Mouse (Mus musculus) kidney, embryonic 14.5 days (tissue): Measurements from ENCODE around the gene Rdh1. TPM values are rescaled to one million over a fixed set of nuclear protein-coding genes. Genes with fewer than 3 reads are reported as not detected.
A peak's percentile ranks its signal among the peaks of the same experiment; 100 is the strongest.
"Not testable (repeated sequence)": the region's sequence is repeated elsewhere in the genome, so short reads cannot be mapped to it uniquely, and the experiment has no call there.

Experiments
- ATAC-seq: fragments of 200-750 bp; cut with Nextera tagmentation; 2 replicates; pipeline ENCODE4 v1.8.0; 2017; ENCODE audit warnings: moderate number of reproducible peaks, mild to moderate bottlenecking, moderate TSS enrichment, moderate library complexity; ENCODE audit not compliant: low FRiP score, low TSS enrichment
- H3K27ac ChIP-seq: fragments of 300-500 bp; sonication (generic); 2 replicates; pipeline ENCODE4 v1.5.1; 2014; ENCODE audit warnings: low read depth, mild to moderate bottlenecking, low read length, moderate library complexity, mixed read lengths
- H3K27me3 ChIP-seq: fragments of 300-500 bp; sonication (generic); 2 replicates; pipeline ENCODE4 v1.6.1; 2014; ENCODE audit warnings: mild to moderate bottlenecking, low read length; ENCODE audit not compliant: control insufficient read depth, insufficient read depth
- H3K36me3 ChIP-seq: fragments of 300-500 bp; sonication (generic); 2 replicates; pipeline ENCODE4 v1.6.1; 2014; ENCODE audit warnings: low read length, mixed read lengths; ENCODE audit not compliant: control insufficient read depth, insufficient read depth
- H3K4me1 ChIP-seq: fragments of 300-500 bp; sonication (generic); 2 replicates; pipeline ENCODE4 v1.6.1; 2014; ENCODE audit warnings: low read length, mixed read lengths; ENCODE audit not compliant: control insufficient read depth, insufficient read depth
- H3K4me2 ChIP-seq: fragments of 300-500 bp; sonication (generic); replicated peaks from 2 replicates; pipeline ENCODE4 v1.6.1; 2014; ENCODE audit warnings: low read depth, mild to moderate bottlenecking, low read length
- H3K4me3 ChIP-seq: fragments of 300-500 bp; sonication (generic); 2 replicates; pipeline ENCODE4 v1.5.1; 2014; ENCODE audit warnings: mild to moderate bottlenecking, low read length
- H3K9ac ChIP-seq: fragments of 300-500 bp; sonication (generic); 2 replicates; pipeline ENCODE4 v1.6.1; 2014; ENCODE audit warnings: low read depth, mild to moderate bottlenecking, low read length, moderate library complexity
- H3K9me3 ChIP-seq: fragments of 300-500 bp; sonication (generic); 2 replicates; pipeline ENCODE4 v1.6.1; 2016; ENCODE audit warnings: low read length; ENCODE audit not compliant: control insufficient read depth
- WGBS: fragments of 180-500 bp; shearing (Covaris S2); extraction: QIAGEN DNeasy Blood & Tissue Kit; methylation state at CpG from one replicate; pipeline ENCODE4 v1.1.7; 2014; 5-methylcytosine and 5-hydroxymethylcytosine counted together
- polyA plus RNA-seq: library from polyadenylated mRNA; unstranded; fragments of >200 nt; fragmentation: Nextera tagmentation; extraction: Ambion mirVana; gene quantifications from 2 replicates; pipeline ENCODE4 v1.2.1, GENCODE M21; 2014

Rdh1 gene
- polyA plus RNA-seq, 1 experiment from 2014 or later: 0.05 TPM

DNA sequence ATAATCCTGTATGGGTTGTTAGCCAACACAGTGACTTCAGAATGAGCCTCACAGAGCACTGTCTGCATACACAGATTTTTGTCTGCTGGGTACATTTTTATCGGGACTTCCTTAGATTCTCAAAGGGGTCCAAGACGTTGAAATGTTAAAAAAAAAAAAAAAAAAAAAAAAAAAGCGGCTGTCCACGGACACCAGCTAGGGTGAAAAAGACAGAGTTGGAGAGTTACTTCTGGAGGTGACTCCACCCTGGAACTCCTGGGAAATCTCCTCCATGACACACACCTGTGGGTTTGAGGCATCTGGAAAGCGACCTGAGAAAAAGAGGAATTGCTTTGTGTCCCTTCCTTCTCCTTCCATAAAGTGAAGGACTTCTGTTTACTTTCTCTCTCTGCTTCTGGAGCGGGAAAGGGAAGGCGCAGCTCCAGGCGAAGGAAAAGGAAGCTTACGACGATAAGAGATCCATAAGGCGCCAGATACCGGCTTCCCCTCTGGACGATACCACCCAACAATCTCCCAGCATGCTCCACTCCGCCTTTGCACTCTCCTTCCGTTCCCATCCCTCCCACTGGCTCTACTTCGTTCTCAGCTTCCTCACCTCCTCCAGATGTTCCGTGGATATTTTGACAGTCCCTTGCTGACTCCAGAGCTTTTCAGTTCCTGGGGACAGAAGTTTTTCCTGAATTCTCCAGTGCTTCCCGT lies 3.6 kb upstream of the Rdh1 start:
- Histone ChIP-seq H3K27ac (0 out of 2 replicates have a peak overlapping the region, but pooled peaks have one; percentile 6), H3K4me3 (peak overlapping the region; percentile 6; the same call in 1 of the 2 replicates), H3K9ac (no peak overlapping the region)

DNA sequence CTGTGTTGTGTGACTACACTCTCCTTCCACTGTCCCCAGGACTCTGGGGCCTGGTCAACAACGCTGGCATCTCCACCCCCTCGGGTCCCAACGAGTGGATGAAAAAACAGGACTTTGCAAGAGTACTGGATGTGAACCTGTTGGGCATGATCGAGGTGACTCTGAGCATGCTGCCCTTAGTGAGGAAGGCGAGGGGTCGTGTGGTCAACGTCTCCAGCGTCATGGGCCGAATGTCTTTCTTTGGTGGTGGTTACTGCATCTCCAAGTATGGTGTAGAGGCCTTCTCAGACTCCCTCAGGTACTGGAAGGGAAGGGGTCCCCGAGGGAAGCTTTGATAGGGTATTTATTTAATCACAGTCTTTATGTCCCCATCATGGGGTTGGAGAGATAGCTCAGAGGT lies 3.4 kb downstream of the Rdh1 start:
- not testable (repeated sequence) for ATAC-seq, H3K27ac ChIP-seq

More for the DNA sequence above, 3.6 kb upstream of the Rdh1 start:
- no peaks in the 10 kb centered on the region for H3K36me3 ChIP-seq
- WGBS: 48% methylated on average over 18 of the region's 18 CpGs
- 0 out of 2 replicates have a peak, but pooled peaks cover 9% of the 10 kb centered on the region for H3K4me1 ChIP-seq
- H3K4me2 ChIP-seq: peak overlapping the region; percentile 30
- H3K27me3 ChIP-seq: no peaks in the 10 kb centered on the region
- peaks cover 3% of the 10 kb centered on the region; the same call in 1 of the 2 replicates for H3K9me3 ChIP-seq
- ATAC-seq: no peak

DNA sequence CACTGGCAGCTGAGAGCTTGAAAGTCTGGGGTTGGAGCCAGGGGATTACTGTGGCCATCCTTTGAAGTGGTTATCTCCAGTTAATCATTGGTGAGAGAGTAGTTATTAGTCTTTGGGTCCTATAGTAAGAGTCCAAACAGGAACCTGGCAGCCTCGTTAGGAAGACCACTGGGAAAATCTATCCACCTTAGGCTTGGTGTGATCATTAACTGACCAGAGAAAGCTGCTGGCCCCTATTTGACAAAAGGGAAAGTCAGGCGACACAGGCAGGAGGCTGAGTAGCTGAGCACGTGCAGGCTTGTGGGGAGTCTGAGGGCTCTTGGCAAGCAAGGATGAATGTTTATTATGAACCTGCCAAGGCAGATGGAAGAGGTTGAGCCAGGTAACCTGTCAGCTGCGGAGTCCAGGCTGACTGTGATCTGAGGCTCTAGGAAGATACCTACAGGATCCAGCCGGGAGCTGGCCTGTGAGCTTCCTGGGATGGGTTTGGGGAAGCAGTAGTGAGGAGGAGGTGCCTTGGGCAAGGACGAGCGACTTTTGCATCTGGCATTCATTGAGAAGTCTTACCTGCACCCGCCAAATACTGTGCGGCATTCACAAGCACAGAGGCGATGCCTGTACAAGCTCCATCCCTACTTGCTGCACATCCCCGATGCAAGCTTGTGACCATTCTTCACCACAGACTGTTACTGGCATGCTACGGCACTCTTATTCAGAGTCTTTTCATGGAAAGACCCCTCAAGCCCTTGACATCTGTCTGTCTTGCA lies 4.6 kb downstream of the Rdh1 start:
- H3K36me3 ChIP-seq: no peaks in the 10 kb centered on the region
- H3K4me3 ChIP-seq: no peak overlapping the region
- H3K27me3 ChIP-seq: no peaks in the 10 kb centered on the region
- peak overlapping the region; percentile 71; the same call in 1 of the 2 replicates for H3K27ac ChIP-seq
- 53% methylated on average over 12 of the region's 12 CpGs for WGBS
- no peaks in the 10 kb centered on the region for H3K9me3 ChIP-seq
- no peaks in the 10 kb centered on the region for H3K4me1 ChIP-seq
- H3K9ac ChIP-seq: no peak overlapping the region
- ATAC-seq: peak; percentile 78
- 0 out of 2 replicates have a peak overlapping the region, but pooled peaks have one; percentile 2 for H3K4me2 ChIP-seq

More for the DNA sequence above, 3.4 kb downstream of the Rdh1 start:
- H3K4me3 ChIP-seq, H3K4me2 ChIP-seq, H3K36me3 ChIP-seq, H3K27me3 ChIP-seq, H3K9me3 ChIP-seq, H3K9ac ChIP-seq, H3K4me1 ChIP-seq: not testable (repeated sequence)
- WGBS: 85% methylated on average over 10 of the region's 10 CpGs

DNA sequence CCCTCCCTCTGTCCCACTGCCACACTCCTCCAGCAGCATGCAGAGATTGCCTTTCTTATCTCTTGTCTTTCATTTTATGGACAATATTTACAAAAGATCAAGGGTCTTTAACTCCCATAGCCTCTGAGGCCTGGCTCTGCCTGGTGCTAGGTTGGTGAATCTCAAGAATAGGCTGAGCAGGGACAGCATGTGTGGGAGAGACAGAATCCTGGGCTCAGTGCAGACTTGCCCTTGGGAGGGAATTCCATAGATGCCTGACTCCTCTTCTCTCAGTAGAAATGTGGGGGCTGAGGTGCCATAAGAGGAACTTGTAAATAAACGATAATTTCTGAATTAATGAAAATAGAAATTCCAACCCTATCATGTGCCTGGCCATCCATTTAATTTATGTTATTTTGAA lies 7.0 kb downstream of the Rdh1 start:
- H3K27ac ChIP-seq: no peak overlapping the region
- H3K4me1 ChIP-seq: no peaks in the 10 kb centered on the region
- H3K4me3 ChIP-seq: no peak overlapping the region
- no peak overlapping the region for H3K4me2 ChIP-seq
- ATAC-seq: 0 out of 2 replicates have a peak, but pooled peaks have one; percentile 49
- no peak overlapping the region for H3K9ac ChIP-seq
- H3K9me3 ChIP-seq: no peaks in the 10 kb centered on the region
- 73% methylated on average over 1 of the region's 1 CpGs for WGBS
- no peaks in the 10 kb centered on the region for H3K36me3 ChIP-seq
- no peaks in the 10 kb centered on the region for H3K27me3 ChIP-seq

DNA sequence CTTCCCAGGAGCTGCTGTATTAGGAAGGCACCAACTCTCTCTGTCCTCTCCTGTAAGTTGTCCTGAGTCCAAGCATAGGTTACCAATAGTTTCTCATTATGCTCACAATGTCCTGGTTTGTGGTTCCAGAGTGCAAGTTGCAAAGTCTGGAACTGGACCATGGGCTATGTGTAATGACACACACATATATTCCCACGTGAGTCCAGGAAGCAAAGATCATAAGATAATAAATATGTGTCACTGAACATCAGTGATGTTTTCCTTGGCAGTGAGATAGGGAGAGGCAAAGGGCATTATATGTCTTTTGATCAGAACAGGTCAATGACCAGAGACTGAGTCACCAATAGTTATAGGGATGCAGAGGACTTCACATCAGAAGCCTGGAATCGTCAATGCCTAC lies 16.5 kb downstream of the Rdh1 start, which contains the start of gene Rdh9:
Gene Rdh9, plus strand, starts transcription at position 376 of the 400 bp plus-strand sequence.
- H3K9ac ChIP-seq: no peak within 1 kb of the TSS
- H3K4me1 ChIP-seq: no peaks in the 10 kb centered on the region
- no peaks in the 10 kb centered on the region for H3K36me3 ChIP-seq
- H3K9me3 ChIP-seq: no peaks in the 10 kb centered on the region
- no peak within 1 kb of the TSS for H3K27ac ChIP-seq
- 76% methylated on average over 2 of the region's 2 CpGs for WGBS
- ATAC-seq: no peak
- no peaks in the 10 kb centered on the region for H3K27me3 ChIP-seq
- H3K4me3 ChIP-seq: no peak within 1 kb of the TSS
- H3K4me2 ChIP-seq: no peak within 1 kb of the TSS

DNA sequence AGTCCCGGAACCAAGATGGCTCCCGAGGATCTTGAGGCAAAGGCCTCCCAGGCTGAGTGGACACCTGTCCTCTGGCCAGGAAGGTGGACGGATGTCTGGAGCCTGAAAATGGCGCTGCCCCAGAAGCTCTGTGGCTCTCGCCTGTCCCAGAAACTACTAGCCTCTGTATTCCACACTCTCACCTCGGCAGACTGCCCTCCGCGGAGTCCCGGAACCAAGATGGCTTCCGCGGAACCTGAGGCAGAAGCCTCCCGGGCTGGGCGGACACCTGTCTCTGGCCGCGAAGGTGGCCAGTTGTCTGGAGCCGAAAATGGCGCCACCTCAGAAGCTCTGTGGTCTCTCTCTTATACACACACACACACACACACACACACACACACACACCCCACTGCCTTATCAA lies 22.8 kb downstream of the Rdh1 start:
- H3K27me3 ChIP-seq, ATAC-seq, H3K4me3 ChIP-seq, H3K36me3 ChIP-seq, H3K9me3 ChIP-seq, H3K27ac ChIP-seq, H3K4me2 ChIP-seq, H3K4me1 ChIP-seq, H3K9ac ChIP-seq: not testable (repeated sequence)
- WGBS: 94% methylated on average over 17 of the region's 17 CpGs

DNA sequence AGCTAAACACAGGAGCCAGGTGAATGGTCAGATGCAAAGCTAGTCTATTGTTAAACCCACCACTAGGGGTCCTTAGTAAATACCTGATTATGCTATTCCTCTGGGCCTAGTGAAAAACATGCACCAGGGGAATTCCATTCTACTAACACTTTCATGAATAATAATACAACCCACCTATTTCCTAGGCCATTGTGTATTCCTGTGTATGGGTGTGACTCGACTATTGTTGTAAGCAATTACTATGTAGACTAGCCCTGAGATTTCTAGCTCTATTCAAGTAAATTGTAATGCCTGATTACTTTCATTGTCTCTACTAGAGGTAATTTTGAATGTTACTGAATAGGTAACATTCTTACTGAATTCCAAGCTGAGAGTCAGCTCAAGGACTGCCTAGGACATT lies 25.9 kb downstream of the Rdh1 start:
- not testable (repeated sequence) for H3K9me3 ChIP-seq, H3K4me3 ChIP-seq, H3K27ac ChIP-seq, ATAC-seq, H3K36me3 ChIP-seq, H3K4me2 ChIP-seq, H3K9ac ChIP-seq, H3K27me3 ChIP-seq, H3K4me1 ChIP-seq
- 84% methylated on average over 1 of the region's 1 CpGs for WGBS

DNA sequence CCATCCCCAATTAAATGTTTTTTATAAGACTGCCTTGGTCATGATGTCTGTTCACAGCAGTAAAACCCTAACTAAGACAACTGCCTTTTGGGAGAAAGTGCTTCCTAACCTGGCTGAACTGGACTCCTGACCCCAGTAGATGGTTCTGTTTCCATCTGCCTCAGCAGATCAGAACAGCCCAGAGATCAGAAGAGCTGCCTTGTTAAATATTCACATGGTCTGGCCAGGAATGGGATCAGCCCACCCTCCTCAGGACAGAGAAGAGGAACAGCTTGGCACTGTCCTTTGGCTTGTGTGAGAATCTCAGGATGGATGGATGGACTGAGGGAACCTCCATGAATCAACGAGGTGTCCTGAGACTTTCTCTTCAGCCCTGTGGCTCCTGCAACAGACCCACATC lies 39.8 kb downstream of the Rdh1 start:
- Histone ChIP-seq H3K27ac (no peak overlapping the region), H3K27me3 (no peaks in the 10 kb centered on the region), H3K4me1 (no peaks in the 10 kb centered on the region), H3K9ac (no peak overlapping the region), H3K4me3 (no peak overlapping the region), H3K36me3 (no peaks in the 10 kb centered on the region), H3K4me2 (no peak overlapping the region), H3K9me3 (no peaks in the 10 kb centered on the region)
- no peak for ATAC-seq
- WGBS: 78% methylated on average over 1 of the region's 1 CpGs

DNA sequence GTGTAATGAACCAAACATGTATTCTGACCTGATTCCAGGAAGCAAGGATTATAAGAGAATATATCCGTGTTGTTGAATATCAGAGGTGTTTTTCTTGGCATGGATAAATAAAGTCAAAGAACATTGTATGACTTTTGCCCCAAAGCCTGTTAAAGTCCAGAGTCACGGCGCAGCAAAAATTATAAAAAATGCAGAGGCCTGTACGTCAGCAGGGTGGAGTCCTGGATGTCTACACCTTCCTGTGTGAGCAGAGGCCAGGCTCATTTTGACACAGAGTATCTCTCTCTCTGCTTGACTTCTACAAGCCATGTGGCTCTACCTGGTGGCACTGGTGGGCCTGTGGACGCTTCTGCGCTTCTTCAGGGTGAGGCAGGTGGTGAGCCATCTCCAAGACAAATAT lies 41.4 kb downstream of the Rdh1 start, which contains the start of gene Rdh16:
Gene Rdh16, plus strand, starts transcription at position 262 of the 400 bp plus-strand sequence.
- no peak within 1 kb of the TSS for H3K4me3 ChIP-seq
- no peak for ATAC-seq
- no peak within 1 kb of the TSS for H3K4me2 ChIP-seq
- 86% methylated on average over 6 of the region's 6 CpGs for WGBS
- H3K9ac ChIP-seq: no peak within 1 kb of the TSS
- H3K27me3 ChIP-seq: no peaks in the 10 kb centered on the region
- no peak within 1 kb of the TSS for H3K27ac ChIP-seq
- no peaks in the 10 kb centered on the region for H3K36me3 ChIP-seq
- H3K4me1 ChIP-seq: no peaks in the 10 kb centered on the region
- H3K9me3 ChIP-seq: no peaks in the 10 kb centered on the region
